Mouse (Mus musculus) embryo, embryonic 10.5 days (tissue): Measurements from ENCODE around the gene Lmo3.
A peak's percentile ranks its signal among the peaks of the same experiment; 100 is the strongest.

Source experiments
- DNase-seq: peaks from one replicate; pipeline ENCODE4 v3.0.0-alpha.2; 2015; ENCODE audit warnings: low spot score

Gene Lmo3

GRCm38 (mm10) chr6:138422671-138423321, 159.0 kb downstream of the Lmo3 start:
- peak; percentile 61 for DNase-seq

GRCm38 (mm10) chr6:138421931-138422531, 159.7 kb downstream of the Lmo3 start:
- peak; percentile 64 for DNase-seq

GRCm38 (mm10) chr6:138421191-138421613, 160.6 kb downstream of the Lmo3 start:
- peak; percentile 76 for DNase-seq

DNA sequence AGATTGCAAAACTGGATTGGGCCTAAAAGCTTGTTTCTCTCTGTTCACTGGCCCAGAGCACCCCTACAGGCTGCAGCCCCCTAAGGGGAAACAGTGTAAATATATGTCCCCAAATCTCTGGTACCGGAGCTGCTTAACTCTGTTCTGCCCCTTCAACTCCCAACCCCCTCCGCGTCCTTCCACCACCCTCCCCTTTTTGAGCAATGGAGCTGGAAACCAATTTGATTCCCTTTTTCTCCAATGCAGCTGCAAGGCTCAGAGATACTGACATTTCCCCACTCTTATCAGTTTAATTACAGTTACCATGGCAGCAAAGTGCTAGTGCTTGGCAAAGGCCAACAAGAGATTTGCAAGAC, 161.3 kb downstream of the Lmo3 start:
- peak; percentile 65 for DNase-seq

DNA sequence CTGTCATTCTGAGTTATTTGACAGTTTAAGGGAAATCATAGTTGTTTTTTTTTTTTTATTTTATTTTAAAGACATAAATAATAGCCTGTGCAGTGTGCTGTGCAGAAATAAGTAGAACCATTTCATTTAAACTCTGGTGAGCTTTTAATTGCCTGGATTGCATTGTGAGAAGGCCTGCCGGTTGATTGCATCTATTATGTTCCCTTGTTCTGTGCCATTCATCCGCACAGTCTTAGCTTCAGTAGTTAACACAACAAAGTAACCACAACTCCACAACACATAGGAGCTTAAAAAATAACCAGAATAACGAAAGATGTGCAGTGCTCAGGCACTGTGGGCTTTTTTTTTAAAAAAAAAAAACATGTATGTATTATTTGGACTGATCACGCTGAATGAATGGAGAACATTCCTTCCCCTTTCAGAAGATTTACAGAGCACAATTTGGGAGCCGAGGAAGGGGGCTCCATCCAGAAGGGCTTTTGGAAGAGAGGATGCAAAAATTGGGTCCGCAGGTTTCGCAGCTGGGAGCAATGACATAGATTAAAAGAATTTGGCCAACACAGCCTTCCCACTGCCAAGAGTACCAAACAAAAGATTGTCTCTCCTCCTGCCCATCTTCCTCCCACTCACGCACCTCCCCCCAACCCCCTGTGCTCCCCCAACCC, 161.8 kb downstream of the Lmo3 start:
- peak; percentile 52 for DNase-seq

DNA sequence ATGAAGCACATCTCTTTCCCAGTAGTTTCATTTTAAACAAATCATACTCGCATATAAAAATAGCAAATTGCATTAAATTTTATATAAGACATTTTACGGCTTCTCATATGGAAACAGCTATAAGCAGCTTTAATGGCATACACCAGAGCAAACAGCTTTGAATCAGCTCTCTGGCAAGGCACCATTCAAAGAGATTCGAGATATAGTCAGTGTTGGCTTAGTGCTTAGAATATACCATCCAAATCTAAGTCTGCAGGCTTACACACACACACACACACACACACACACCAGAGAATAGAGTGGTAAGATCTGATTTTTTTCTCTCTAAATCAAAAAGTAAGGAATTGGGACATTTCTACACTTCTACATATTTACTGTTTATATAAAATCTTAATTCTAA, 169.7 kb downstream of the Lmo3 start:
- no peak for DNase-seq

DNA sequence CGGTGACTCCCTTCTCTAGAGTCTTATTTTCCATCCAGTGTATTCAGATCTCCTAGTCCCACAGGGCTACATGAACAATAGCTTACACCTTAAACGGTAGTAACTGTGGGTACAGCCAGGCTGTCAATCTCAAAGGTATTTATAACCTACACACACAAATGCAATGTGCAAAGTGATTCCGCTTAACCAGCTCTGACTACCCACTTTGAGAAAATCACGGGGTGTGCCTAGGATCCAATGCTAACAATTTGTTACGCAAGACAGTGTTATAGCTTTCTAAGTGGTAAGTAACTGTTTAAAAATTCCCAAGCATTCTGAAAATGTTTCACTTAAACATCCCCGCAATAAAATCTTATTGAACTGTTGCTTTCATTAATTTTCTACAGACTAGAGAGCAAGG, 179.7 kb downstream of the Lmo3 start:
- DNase-seq: no peak

DNA sequence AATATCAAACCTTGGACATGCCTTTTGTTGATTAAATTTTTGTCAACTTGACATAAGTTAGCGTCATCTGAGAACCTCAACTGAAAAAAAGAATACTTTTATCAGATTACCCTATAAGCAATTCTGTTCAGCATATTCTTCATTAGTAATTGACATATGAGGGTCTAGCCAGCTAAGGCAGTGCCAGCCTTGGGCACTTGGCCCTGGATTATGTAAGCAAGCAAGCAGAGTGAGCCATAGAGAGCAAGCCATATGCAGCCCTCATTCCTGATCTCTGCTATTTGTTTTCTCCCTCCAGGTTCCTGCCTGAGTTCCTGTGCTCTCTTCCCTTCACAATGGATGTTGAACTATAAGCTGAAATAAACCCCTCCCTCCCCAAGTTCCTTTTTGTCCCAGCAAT, 182.9 kb downstream of the Lmo3 start:
- no peak for DNase-seq

DNA sequence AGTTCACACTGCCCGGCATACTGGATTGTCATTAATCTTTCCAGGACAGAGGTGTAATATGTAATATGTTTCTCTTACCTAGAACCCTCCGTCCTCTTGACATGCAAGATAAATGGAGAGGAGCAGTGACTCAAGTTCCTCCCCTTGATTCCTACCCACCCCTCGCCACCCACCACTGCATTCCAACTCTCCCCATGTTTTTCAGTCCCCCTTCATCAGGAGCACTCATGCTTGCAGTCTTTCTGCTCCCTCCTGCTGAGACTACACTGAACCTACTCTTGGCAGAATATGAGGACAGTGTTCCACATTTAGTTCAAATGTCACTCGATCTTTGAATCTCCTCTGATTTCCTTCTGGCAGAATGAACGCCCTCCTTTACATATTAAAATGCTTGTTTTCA, 190.7 kb downstream of the Lmo3 start:
- DNase-seq: no peak

GRCm38 (mm10) chr6:138388168-138388936, 193.4 kb downstream of the Lmo3 start:
- DNase-seq: no peak

GRCm38 (mm10) chr6:138383208-138383607, 198.6 kb downstream of the Lmo3 start:
- no peak for DNase-seq

DNA sequence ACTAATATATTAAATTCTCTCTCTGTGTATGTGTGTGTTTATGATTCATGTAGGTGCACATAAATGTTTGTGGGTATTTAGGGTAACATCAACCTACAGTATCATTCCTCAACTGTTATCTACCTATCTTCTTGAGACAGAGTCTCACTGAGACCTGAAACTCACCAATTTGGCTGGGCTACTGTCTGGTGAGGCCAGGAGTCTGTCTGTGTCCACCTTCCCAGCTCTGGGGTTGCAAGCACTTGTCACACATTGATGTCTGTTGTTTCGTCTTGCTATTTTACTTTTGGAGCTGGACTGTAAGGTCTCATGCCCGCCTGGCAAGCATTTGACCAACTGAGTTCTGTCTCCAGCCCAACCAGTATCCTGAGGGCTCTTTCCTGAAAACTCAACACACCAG, 210.6 kb downstream of the Lmo3 start:
- DNase-seq: no peak

- DNase-seq: no peak
Measured at GRCm38 (mm10) chr6:138364111-138364510, 217.7 kb downstream of the Lmo3 start.

DNA sequence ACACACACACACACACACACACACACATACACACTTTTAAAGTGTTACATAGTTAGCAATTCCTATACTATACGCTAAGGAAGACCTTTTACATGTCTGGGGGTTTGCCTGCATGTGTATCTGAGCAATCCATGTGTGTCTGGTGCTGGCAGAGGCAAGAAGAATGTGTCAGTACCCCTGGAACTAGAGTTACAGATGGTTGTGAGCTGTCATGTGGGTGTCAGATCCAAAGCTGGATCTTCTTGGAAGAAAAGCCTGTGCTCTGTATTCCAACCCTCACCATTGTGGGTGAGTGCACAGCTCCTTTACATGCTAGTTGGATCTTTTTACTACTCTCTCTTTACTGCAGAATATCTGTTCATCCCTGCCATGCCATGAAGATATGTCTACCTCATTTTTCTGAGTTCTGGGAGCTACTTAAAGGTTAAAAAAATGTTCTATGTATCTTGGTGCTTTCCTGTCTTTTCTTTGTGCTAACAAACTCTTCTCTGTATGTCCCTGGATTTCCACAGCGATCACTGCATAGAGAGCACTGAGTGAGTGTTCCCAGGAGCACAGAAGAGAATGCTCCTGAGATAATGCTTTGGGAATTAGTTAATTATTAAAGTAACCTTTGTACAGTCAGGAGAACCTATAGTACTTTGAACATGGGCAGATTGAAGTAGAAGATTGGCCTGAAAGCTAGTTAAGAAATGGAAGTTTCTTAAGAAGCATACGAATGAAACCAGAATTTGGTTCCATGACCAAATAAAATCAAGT, 231.0 kb downstream of the Lmo3 start:
- no peak for DNase-seq

DNA sequence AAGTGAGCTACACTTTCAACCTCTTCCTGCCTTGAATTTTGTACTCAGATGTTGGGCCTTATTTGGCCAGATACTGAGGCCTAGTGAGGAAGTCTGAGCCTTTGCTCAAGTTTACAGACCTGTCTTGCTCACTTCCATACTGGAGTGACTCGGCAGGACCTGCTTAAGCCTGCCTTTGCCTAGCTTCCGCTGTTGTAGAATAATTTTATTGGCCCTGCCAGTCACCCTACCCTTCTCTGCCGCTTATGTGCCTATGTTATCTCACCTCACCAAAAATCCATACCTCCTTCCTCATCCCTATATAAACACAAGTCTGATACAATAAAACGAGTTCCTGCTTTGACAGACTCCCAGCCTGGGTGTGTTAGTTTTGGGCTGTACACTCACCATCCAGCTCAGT, 235.2 kb downstream of the Lmo3 start:
- no peak for DNase-seq

DNA sequence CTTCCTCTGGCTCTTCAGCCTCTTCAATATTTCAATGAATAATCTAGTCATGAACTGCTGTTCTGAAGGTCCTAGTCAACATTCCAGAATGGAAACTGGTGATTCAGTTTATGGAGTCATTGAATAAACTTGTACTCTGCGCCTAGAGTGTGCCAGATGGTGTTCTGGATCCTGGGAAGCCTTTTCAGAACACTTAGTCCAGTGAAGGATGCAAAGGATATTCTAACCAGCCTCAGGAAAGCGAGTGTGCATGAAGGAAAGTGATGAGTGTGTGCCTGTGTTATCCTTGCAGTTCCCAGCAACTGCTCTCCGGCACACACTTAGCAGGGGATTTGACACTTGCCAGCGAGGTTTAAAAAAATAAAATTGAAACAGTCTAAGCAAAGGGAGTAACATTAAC, 245.9 kb downstream of the Lmo3 start:
- DNase-seq: no peak

GRCm38 (mm10) chr6:138333991-138334390, 247.8 kb downstream of the Lmo3 start:
- DNase-seq: no peak

- DNase-seq: no peak
Measured at GRCm38 (mm10) chr6:138325744-138326400, 255.9 kb downstream of the Lmo3 start.

DNA sequence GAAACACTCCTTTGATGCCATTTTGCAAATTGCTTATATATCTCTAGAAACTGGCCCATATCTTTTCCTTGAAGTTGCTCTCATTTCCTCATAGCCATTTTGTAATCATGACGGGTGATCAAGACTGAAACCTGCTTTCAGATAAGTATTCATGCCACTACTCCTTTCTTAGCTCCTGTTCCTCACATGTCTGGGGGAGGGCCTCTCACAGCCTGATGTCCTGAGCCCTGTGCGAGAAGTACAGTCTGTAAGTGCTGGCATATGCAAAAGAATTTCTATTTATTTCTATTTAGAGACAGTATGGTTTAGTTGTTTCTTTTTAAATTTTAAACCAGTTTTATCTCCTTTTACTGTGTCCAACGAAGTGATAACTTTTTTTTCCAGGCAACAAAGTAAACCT, 256.6 kb downstream of the Lmo3 start:
- no peak for DNase-seq

GRCm38 (mm10) chr6:138323325-138323724, 258.4 kb downstream of the Lmo3 start:
- DNase-seq: no peak

- DNase-seq: no peak
Measured at GRCm38 (mm10) chr6:138320190-138320737, 261.5 kb downstream of the Lmo3 start.
